Mouse (Mus musculus) mouse trophoblast stem cell (cell line): ENCODE data around the gene Prss56.

Source experiments
- in situ Hi-C, 2 experiments: fragments of 300-500 bp; cut with MseI, MboI; formaldehyde crosslinking; loops; 2 replicates in 1 of 2; 3 replicates in 1 of 2; pipeline ENCODE4 v1.15.1; 2025

Prss56 gene

GRCm38 (mm10) chr1:87184751-87185139 lies 1.6 kb downstream of the Prss56 start:
- in situ Hi-C loops, result loop anchor here in 1 of 2 experiments (5.0 kb wide), 1 partner anchor 77 kb away; no protein-coding TSS in a partner anchor

- in situ Hi-C loops, result no loop called here
These were observed 2.4 kb downstream of the Prss56 start for GRCm38 (mm10) chr1:87185526-87185925.

GRCm38 (mm10) chr1:87186261-87187036 lies 3.3 kb downstream of the Prss56 start:
- in situ Hi-C loops, result no loop called here

- in situ Hi-C loops, result no loop called here
These were observed 3.9 kb downstream of the Prss56 start for GRCm38 (mm10) chr1:87187037-87187355.

- in situ Hi-C loops, result no loop called here
These were observed 7.3 kb downstream of the Prss56 start, which contains the start of gene Chrnd for GRCm38 (mm10) chr1:87190429-87190828. Gene Chrnd, plus strand, starts transcription at chr1:87190607.

- in situ Hi-C loops, result no loop called here
These were observed 14.2 kb downstream of the Prss56 start for GRCm38 (mm10) chr1:87197296-87197695.

- in situ Hi-C loops, result no loop called here
These were observed 15.3 kb downstream of the Prss56 start for GRCm38 (mm10) chr1:87198119-87199065.

- in situ Hi-C loops, result no loop called here
These were observed 17.7 kb downstream of the Prss56 start for GRCm38 (mm10) chr1:87200811-87201210.

- in situ Hi-C loops, result no loop called here
These were observed 18.7 kb downstream of the Prss56 start for GRCm38 (mm10) chr1:87201848-87202247.

- in situ Hi-C loops, result no loop called here
These were observed 20.7 kb downstream of the Prss56 start for GRCm38 (mm10) chr1:87203779-87204178.

- in situ Hi-C loops, result no loop called here
These were observed 21.4 kb downstream of the Prss56 start, which contains the start of gene Chrng for GRCm38 (mm10) chr1:87204465-87204864. Gene Chrng, plus strand, starts transcription at chr1:87204657.

GRCm38 (mm10) chr1:87205038-87205437 lies 21.9 kb downstream of the Prss56 start:
- in situ Hi-C loops, result no loop called here

- in situ Hi-C loops, result no loop called here
These were observed 22.4 kb downstream of the Prss56 start for GRCm38 (mm10) chr1:87205502-87205901.

- in situ Hi-C loops, result no loop called here
These were observed 23.2 kb downstream of the Prss56 start for GRCm38 (mm10) chr1:87206339-87206738.

GRCm38 (mm10) chr1:87211431-87211830 lies 28.3 kb downstream of the Prss56 start:
- in situ Hi-C loops, result no loop called here

- in situ Hi-C loops, result no loop called here
These were observed 30.9 kb downstream of the Prss56 start, which contains the start of gene Eif4e2 for GRCm38 (mm10) chr1:87213735-87214704. Gene Eif4e2, plus strand, starts transcription at chr1:87213914.

GRCm38 (mm10) chr1:87214748-87215147 lies 31.6 kb downstream of the Prss56 start:
- in situ Hi-C loops, result no loop called here

- in situ Hi-C loops, result no loop called here
These were observed 34.8 kb downstream of the Prss56 start for GRCm38 (mm10) chr1:87217938-87218337.

- in situ Hi-C loops, result no loop called here
These were observed 42.6 kb downstream of the Prss56 start for GRCm38 (mm10) chr1:87225739-87226138.

- in situ Hi-C loops, result no loop called here
These were observed 43.5 kb downstream of the Prss56 start for GRCm38 (mm10) chr1:87226409-87227159.
